Mouse (Mus musculus): ENCODE results near the gene Ift122. TPM values are rescaled to one million over a fixed set of nuclear protein-coding genes. Genes with fewer than 3 reads are reported as not detected.
"Not testable (repeated sequence)": the region's sequence is repeated elsewhere in the genome, so short reads cannot be mapped to it uniquely, and the experiment has no call there.

Ift122 gene
- polyA plus RNA-seq, 1 experiment from 2014 or later: 16.9 TPM

DNA sequence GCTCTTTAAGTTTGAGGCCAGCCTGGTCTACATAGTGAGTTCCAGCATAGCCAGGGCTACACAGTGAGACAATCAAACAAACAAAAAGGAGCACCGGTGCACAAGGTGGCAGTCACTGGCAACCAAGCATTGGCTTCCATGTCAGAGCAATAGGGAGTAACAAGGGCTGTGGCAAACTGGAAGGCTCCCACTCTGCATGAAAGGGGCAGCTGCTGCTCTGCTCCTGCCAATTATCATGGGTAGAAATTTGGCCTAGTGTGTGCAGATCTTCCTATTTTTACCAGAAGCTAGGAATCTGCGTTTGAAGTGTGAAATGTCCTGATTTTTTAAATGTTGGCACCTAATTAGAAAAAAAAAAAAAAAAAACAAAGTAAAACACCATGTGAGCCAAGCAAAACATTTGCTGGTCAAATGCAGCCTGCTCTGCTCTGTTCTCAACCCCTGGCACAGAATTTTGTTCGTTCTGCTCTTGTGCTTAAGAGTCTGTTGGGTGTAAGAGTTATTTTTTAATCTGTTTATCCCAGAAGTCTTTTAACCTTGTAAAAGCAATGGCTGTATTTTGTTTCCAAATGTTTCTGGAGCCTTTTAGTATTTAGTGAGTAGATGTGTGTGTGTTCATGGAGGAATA lies 2.6 kb downstream of the Ift122 start:
- Histone ChIP-seq H3K27me3 (replicated peaks; ENCODE audit: control insufficient read depth, insufficient read depth, low read length) (no peaks in the 10 kb centered on the region), H3K36me3 (ENCODE audit: control insufficient read depth, insufficient read depth, low read length) (no peaks in the 10 kb centered on the region), H3K27ac (ENCODE audit: low read depth, low read length) (no peak overlapping the region), H3K4me1 (ENCODE audit: control insufficient read depth, insufficient read depth, low read length) (peaks cover 6% of the 10 kb centered on the region), H3K9me3 (replicated peaks; ENCODE audit: control insufficient read depth, low read length) (no peaks in the 10 kb centered on the region), H3K4me3 (ENCODE audit: low read depth, low read length) (no peak overlapping the region), H3K4me2 (ENCODE audit: low read length) (no peak overlapping the region), H3K9ac (ENCODE audit: low read length) (no peak overlapping the region)
- 72% methylated on average over 3 of the region's 3 CpGs for WGBS
- ATAC-seq: no peak
- no peak for DNase-seq (ENCODE audit: low spot score)

DNA sequence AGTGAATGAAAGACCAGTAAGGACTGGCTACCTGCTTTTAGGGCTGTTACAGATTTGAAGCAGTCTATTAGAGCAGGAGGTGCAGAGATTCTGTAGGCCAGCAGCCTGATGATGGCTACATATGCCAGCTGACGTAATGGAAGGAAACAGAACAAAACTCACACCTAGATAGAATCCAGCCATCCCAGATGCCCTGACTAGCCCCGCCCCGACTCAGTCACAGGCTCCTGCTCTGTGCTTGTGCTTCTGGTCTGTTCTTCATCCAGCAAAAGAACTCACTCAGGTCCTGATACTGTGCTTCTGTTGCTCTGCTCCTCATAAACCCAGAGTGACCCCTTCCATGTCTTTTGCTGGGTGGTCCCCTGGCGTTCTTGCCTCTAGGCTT lies 3.1 kb downstream of the Ift122 start:
- no peak for ATAC-seq
- 80% methylated on average over 4 of the region's 4 CpGs for WGBS
- Histone ChIP-seq H3K4me1 (ENCODE audit: control insufficient read depth, insufficient read depth, low read length) (peaks cover 6% of the 10 kb centered on the region), H3K4me3 (ENCODE audit: low read depth, low read length) (no peak overlapping the region), H3K9me3 (replicated peaks; ENCODE audit: control insufficient read depth, low read length) (no peaks in the 10 kb centered on the region), H3K27ac (ENCODE audit: low read depth, low read length) (no peak overlapping the region), H3K9ac (ENCODE audit: low read length) (no peak overlapping the region), H3K27me3 (replicated peaks; ENCODE audit: control insufficient read depth, insufficient read depth, low read length) (no peaks in the 10 kb centered on the region), H3K4me2 (ENCODE audit: low read length) (no peak overlapping the region), H3K36me3 (ENCODE audit: control insufficient read depth, insufficient read depth, low read length) (no peaks in the 10 kb centered on the region)
- DNase-seq (ENCODE audit: low spot score): no peak

- peaks cover 6% of the 10 kb centered on the region; the same call in 1 of the 2 replicates for H3K36me3 ChIP-seq (ENCODE audit: control insufficient read depth, insufficient read depth, low read length)
- no peak overlapping the region for H3K27ac ChIP-seq (ENCODE audit: low read depth, low read length)
- DNase-seq (ENCODE audit: low spot score) (no peak), ATAC-seq (no peak)
- no peaks in the 10 kb centered on the region for H3K4me1 ChIP-seq (ENCODE audit: control insufficient read depth, insufficient read depth, low read length)
- WGBS: 53% methylated on average over 4 of the region's 4 CpGs
- H3K9ac ChIP-seq (ENCODE audit: low read length): no peak overlapping the region
- H3K9me3 ChIP-seq (replicated peaks; ENCODE audit: control insufficient read depth, low read length): no peaks in the 10 kb centered on the region
- no peak overlapping the region for H3K4me3 ChIP-seq (ENCODE audit: low read depth, low read length)
- H3K27me3 ChIP-seq (replicated peaks; ENCODE audit: control insufficient read depth, insufficient read depth, low read length): no peaks in the 10 kb centered on the region
- H3K4me2 ChIP-seq (ENCODE audit: low read length): no peak overlapping the region
Measured at GRCm38 (mm10) chr6:115859258-115859657, 6.0 kb downstream of the Ift122 start.

DNA sequence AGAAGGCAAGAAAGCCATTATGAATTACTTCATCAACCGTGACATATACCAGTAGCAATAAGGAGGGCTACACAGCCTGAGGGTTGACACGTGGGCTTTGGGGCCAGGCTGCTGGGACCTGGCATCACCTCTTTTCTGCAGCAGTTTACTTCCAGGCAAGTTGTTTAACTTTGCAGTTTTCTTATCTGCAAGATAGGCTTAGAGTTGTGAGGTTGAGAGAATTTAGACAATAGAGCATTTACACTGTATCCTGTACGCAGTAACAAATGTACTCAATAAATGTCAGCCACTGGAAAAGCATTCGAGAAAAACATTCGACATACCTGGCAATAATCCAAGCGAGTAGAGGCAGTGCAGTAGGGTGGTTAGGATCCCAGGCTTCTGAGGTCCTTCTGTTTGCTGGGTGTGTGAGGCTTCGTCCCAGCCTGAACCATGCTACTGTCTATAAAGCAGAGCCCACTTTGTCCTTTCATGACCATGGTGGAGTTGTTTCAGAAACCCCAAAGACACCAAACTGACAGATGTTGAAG lies 6.8 kb downstream of the Ift122 start:
- DNase-seq (ENCODE audit: low spot score) (no peak), ATAC-seq (no peak)
- H3K9ac ChIP-seq (ENCODE audit: low read length): no peak overlapping the region
- H3K9me3 ChIP-seq (replicated peaks; ENCODE audit: control insufficient read depth, low read length): no peaks in the 10 kb centered on the region
- no peaks in the 10 kb centered on the region for H3K27me3 ChIP-seq (replicated peaks; ENCODE audit: control insufficient read depth, insufficient read depth, low read length)
- peaks cover 6% of the 10 kb centered on the region; the same call in 1 of the 2 replicates for H3K36me3 ChIP-seq (ENCODE audit: control insufficient read depth, insufficient read depth, low read length)
- WGBS: 73% methylated on average over 7 of the region's 7 CpGs
- H3K4me3 ChIP-seq (ENCODE audit: low read depth, low read length): no peak overlapping the region
- no peaks in the 10 kb centered on the region for H3K4me1 ChIP-seq (ENCODE audit: control insufficient read depth, insufficient read depth, low read length)
- H3K27ac ChIP-seq (ENCODE audit: low read depth, low read length): no peak overlapping the region
- H3K4me2 ChIP-seq (ENCODE audit: low read length): no peak overlapping the region

- Histone ChIP-seq H3K27ac (ENCODE audit: low read depth, low read length) (no peak overlapping the region), H3K4me1 (ENCODE audit: control insufficient read depth, insufficient read depth, low read length) (no peaks in the 10 kb centered on the region), H3K36me3 (ENCODE audit: control insufficient read depth, insufficient read depth, low read length) (peaks cover 6% of the 10 kb centered on the region; the same call in 1 of the 2 replicates), H3K4me2 (ENCODE audit: low read length) (no peak overlapping the region), H3K27me3 (replicated peaks; ENCODE audit: control insufficient read depth, insufficient read depth, low read length) (no peaks in the 10 kb centered on the region), H3K4me3 (ENCODE audit: low read depth, low read length) (no peak overlapping the region), H3K9ac (ENCODE audit: low read length) (no peak overlapping the region), H3K9me3 (replicated peaks; ENCODE audit: control insufficient read depth, low read length) (no peaks in the 10 kb centered on the region)
- DNase-seq (ENCODE audit: low spot score) (no peak), ATAC-seq (no peak)
- 80% methylated on average over 7 of the region's 7 CpGs for WGBS
Measured at GRCm38 (mm10) chr6:115863340-115863841, 10.1 kb downstream of the Ift122 start.

DNA sequence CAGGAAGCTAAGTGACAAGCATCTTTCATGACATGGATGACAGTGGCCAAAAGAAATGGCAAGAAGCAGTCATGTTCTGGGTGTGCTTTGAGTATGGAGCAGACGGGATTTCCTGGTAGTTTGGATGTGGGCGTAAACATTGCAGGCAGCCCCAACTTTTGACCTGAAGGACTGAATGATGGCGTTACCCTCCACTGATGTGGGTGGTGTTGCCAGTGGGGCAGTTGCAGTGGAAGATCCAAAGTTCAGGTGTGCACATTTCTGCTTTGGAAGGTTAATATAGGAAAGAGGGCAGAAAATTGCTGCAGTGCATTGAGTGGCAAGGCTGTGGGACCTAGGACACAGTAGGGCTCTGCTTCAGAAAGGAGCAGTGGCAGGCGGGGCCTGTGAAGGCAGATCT lies 12.0 kb downstream of the Ift122 start:
- ATAC-seq: no peak
- Histone ChIP-seq H3K4me2 (ENCODE audit: low read length) (no peak overlapping the region), H3K9me3 (replicated peaks; ENCODE audit: control insufficient read depth, low read length) (no peaks in the 10 kb centered on the region), H3K9ac (ENCODE audit: low read length) (no peak overlapping the region), H3K4me1 (ENCODE audit: control insufficient read depth, insufficient read depth, low read length) (no peaks in the 10 kb centered on the region), H3K4me3 (ENCODE audit: low read depth, low read length) (no peak overlapping the region), H3K27ac (ENCODE audit: low read depth, low read length) (no peak overlapping the region), H3K27me3 (replicated peaks; ENCODE audit: control insufficient read depth, insufficient read depth, low read length) (no peaks in the 10 kb centered on the region), H3K36me3 (ENCODE audit: control insufficient read depth, insufficient read depth, low read length) (peaks cover 6% of the 10 kb centered on the region; the same call in 1 of the 2 replicates)
- 90% methylated on average over 4 of the region's 4 CpGs for whole genome bisulfite sequencing
- DNase-seq (ENCODE audit: low spot score): no peak

GRCm38 (mm10) chr6:115867157-115867556 lies 13.9 kb downstream of the Ift122 start:
- H3K36me3 ChIP-seq (ENCODE audit: control insufficient read depth, insufficient read depth, low read length); H3K4me2 ChIP-seq (ENCODE audit: low read length); H3K27ac ChIP-seq (ENCODE audit: low read depth, low read length); ATAC-seq; DNase-seq (ENCODE audit: low spot score); H3K4me3 ChIP-seq (ENCODE audit: low read depth, low read length); H3K9ac ChIP-seq (ENCODE audit: low read length); H3K27me3 ChIP-seq (replicated peaks; ENCODE audit: control insufficient read depth, insufficient read depth, low read length); H3K9me3 ChIP-seq (replicated peaks; ENCODE audit: control insufficient read depth, low read length); H3K4me1 ChIP-seq (ENCODE audit: control insufficient read depth, insufficient read depth, low read length): not testable (repeated sequence)
- WGBS: no CpG with 5 or more reads among the region's 3 CpGs

DNA sequence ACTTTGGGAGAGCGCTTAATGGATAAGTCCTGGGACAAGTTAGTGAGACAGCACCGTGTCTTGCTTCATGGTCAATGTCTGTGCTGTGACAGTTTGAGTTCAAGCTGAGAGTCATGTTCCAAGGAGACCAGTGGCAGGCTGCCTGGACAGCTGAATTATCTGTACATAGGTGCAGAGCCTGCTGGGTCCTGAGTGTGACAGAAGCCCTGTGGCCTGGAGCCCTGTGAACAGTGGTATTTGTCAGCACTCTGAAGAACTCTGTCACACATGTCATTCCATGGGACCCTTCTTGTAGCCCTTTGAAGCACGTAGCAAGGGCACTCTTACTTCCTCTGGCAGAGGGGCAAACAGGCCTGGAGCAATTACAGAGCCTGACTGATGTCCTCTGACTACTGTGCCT lies 18.0 kb downstream of the Ift122 start:
- not testable (repeated sequence) for H3K9ac ChIP-seq (ENCODE audit: low read length); H3K4me3 ChIP-seq (ENCODE audit: low read depth, low read length); H3K27ac ChIP-seq (ENCODE audit: low read depth, low read length); H3K27me3 ChIP-seq (replicated peaks; ENCODE audit: control insufficient read depth, insufficient read depth, low read length); DNase-seq (ENCODE audit: low spot score); H3K9me3 ChIP-seq (replicated peaks; ENCODE audit: control insufficient read depth, low read length); H3K36me3 ChIP-seq (ENCODE audit: control insufficient read depth, insufficient read depth, low read length); H3K4me2 ChIP-seq (ENCODE audit: low read length); H3K4me1 ChIP-seq (ENCODE audit: control insufficient read depth, insufficient read depth, low read length); ATAC-seq
- WGBS: no CpG with 5 or more reads among the region's 3 CpGs

- no peak overlapping the region for H3K4me3 ChIP-seq (ENCODE audit: low read depth, low read length)
- no peak overlapping the region for H3K9ac ChIP-seq (ENCODE audit: low read length)
- no peak overlapping the region for H3K27ac ChIP-seq (ENCODE audit: low read depth, low read length)
- peaks cover 13% of the 10 kb centered on the region; the same call in 1 of the 2 replicates for H3K36me3 ChIP-seq (ENCODE audit: control insufficient read depth, insufficient read depth, low read length)
- no peaks in the 10 kb centered on the region for H3K9me3 ChIP-seq (replicated peaks; ENCODE audit: control insufficient read depth, low read length)
- H3K27me3 ChIP-seq (replicated peaks; ENCODE audit: control insufficient read depth, insufficient read depth, low read length): no peaks in the 10 kb centered on the region
- no peak for ATAC-seq
- WGBS: 92% methylated on average over 2 of the region's 2 CpGs
- no peak overlapping the region for H3K4me2 ChIP-seq (ENCODE audit: low read length)
- no peaks in the 10 kb centered on the region for H3K4me1 ChIP-seq (ENCODE audit: control insufficient read depth, insufficient read depth, low read length)
- DNase-seq (ENCODE audit: low spot score): no peak
Measured at GRCm38 (mm10) chr6:115877239-115877638, 24.0 kb downstream of the Ift122 start.

Data from forebrain, embryonic 14.5 days (tissue).